Mouse (Mus musculus) heart, embryonic 14.5 days (tissue): Measurements from ENCODE around the gene Rims1. TPM values are rescaled to one million over a fixed set of nuclear protein-coding genes. Genes with fewer than 3 reads are reported as not detected.

ENCODE experiments used
- ATAC-seq: fragments of 200-750 bp; cut with Nextera tagmentation; 2 replicates; pipeline ENCODE4 v1.8.0; 2017; ENCODE audit warnings: low read depth, moderate TSS enrichment; ENCODE audit not compliant: insufficient number of reproducible peaks, insufficient read depth, low FRiP score
- H3K27ac ChIP-seq, 2 experiments: fragments of 200-500 bp in 1 of 2; fragments of 300-500 bp in 1 of 2; sonication (generic) in 1 of 2; replicated peaks in 1 of 2; 2 replicates each; pipeline ENCODE4 v1.5.1; 2012 to 2014; ENCODE audit warnings: low read depth in 2 of 2, low read length in 2 of 2, control low read depth in 1 of 2, mild to moderate bottlenecking in 1 of 2, mixed read lengths in 1 of 2; ENCODE audit not compliant: control insufficient read depth in 1 of 2, insufficient read depth in 1 of 2
- H3K27me3 ChIP-seq: fragments of 300-500 bp; sonication (generic); 2 replicates; pipeline ENCODE4 v1.6.1; 2014; ENCODE audit warnings: mild to moderate bottlenecking, low read length, control low read depth; ENCODE audit not compliant: control insufficient read depth, insufficient read depth
- H3K36me3 ChIP-seq: fragments of 300-500 bp; sonication (generic); 2 replicates; pipeline ENCODE4 v1.6.1; 2014; ENCODE audit warnings: mild to moderate bottlenecking, control low read depth, low read length, mixed read lengths; ENCODE audit not compliant: control insufficient read depth, insufficient read depth
- H3K4me1 ChIP-seq, 2 experiments: fragments of 200-500 bp in 1 of 2; fragments of 300-500 bp in 1 of 2; sonication (generic) in 1 of 2; 2 replicates each; pipeline ENCODE4 v1.6.1; 2012 to 2014; ENCODE audit warnings: low read length in 2 of 2, control low read depth in 1 of 2, mixed read lengths in 1 of 2; ENCODE audit not compliant: control insufficient read depth in 2 of 2, insufficient read depth in 2 of 2
- H3K4me2 ChIP-seq: fragments of 300-500 bp; sonication (generic); 2 replicates; pipeline ENCODE4 v1.6.1; 2014; ENCODE audit warnings: mild to moderate bottlenecking, low read length
- H3K4me3 ChIP-seq, 2 experiments: fragments of 200-500 bp in 1 of 2; fragments of 300-500 bp in 1 of 2; sonication (generic) in 1 of 2; 2 replicates each; pipeline ENCODE4 v1.5.1; 2012 to 2014; ENCODE audit warnings: low read length in 2 of 2, mild to moderate bottlenecking in 2 of 2, control low read depth in 1 of 2, low read depth in 1 of 2, moderate library complexity in 1 of 2; ENCODE audit not compliant: control insufficient read depth in 1 of 2, insufficient read depth in 1 of 2
- H3K9ac ChIP-seq: fragments of 300-500 bp; sonication (generic); 2 replicates; pipeline ENCODE4 v1.6.1; 2014; ENCODE audit warnings: mild to moderate bottlenecking, low read length
- H3K9me3 ChIP-seq: fragments of 300-500 bp; sonication (generic); 2 replicates; pipeline ENCODE4 v1.6.1; 2016; ENCODE audit warnings: low read length, control low read depth; ENCODE audit not compliant: control insufficient read depth
- WGBS: fragments of 180-500 bp; shearing (Covaris S2); extraction: QIAGEN DNeasy Blood & Tissue Kit; methylation state at CpG from one replicate; pipeline ENCODE4 v1.1.7; 2014; 5-methylcytosine and 5-hydroxymethylcytosine counted together
- polyA plus RNA-seq: library from polyadenylated mRNA; unstranded; fragments of >200 nt; fragmentation: Nextera tagmentation; extraction: Ambion mirVana; gene quantifications from 2 replicates; pipeline ENCODE4 v1.2.1, GENCODE M21; 2014

Gene Rims1
- polyA plus RNA-seq, 1 experiment from 2014 or later = 2.2 TPM

DNA sequence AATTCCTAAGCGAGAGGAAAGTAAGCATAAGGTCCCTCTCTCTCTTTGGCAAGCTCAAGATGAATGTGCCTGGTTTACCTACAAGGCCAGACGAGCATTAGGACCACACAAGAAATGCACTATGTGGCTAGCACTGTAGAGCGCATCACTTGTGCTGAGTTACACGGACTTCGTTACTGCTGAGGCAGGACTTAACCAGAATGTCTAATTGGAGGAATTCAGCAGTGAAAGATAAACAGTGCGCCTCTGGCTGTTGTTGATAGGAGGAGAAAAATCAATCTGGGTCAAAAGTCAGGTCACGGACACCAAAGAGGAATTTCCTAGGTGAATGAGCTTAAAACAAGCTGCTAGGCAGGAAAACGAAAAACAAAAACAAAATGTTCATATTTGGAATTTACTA, 185.0 kb downstream of the Rims1 start:
- no peaks in the 10 kb centered on the region for H3K27me3 ChIP-seq
- WGBS = 58% methylated on average over 8 of the region's 8 CpGs
- 0 out of 4 replicates have a peak, but pooled peaks cover 0 to under 1% of the 10 kb centered on the region in 2 experiments for H3K4me1 ChIP-seq
- H3K9ac ChIP-seq = no peak overlapping the region
- no peaks in the 10 kb centered on the region for H3K36me3 ChIP-seq
- no peak for ATAC-seq
- H3K4me3 ChIP-seq = no peak overlapping the region
- H3K27ac ChIP-seq = no peak overlapping the region
- H3K9me3 ChIP-seq = peaks cover 10% of the 10 kb centered on the region; the same call in 1 of the 2 replicates
- H3K4me2 ChIP-seq = no peak overlapping the region

DNA sequence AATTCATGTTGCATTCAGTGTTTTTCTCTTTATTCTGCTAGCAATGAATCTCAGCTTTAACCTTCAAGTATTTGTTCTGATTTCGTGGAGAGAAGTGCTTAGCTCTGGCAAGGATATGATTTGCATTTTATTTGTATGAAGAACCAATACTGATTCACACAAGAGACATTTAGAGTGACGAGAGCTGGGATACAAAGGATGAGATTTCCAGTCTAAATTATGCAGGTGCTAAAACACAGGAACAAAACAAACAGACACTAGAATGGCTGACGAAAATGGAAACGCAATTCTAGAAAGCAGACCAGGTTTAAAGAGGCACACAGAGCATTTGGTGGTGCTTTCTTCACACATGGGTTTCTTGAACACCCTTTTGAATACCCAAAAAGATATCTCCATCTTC, 190.2 kb downstream of the Rims1 start:
- 80% methylated on average over 4 of the region's 4 CpGs for WGBS
- H3K4me1 ChIP-seq = peaks cover 2 to 7% of the 10 kb centered on the region in 2 experiments; a peak in 2 of 4 replicates
- H3K9me3 ChIP-seq = peaks cover 10% of the 10 kb centered on the region; the same call in 1 of the 2 replicates
- H3K9ac ChIP-seq = no peak overlapping the region
- no peak overlapping the region for H3K27ac ChIP-seq
- no peak for ATAC-seq
- no peak overlapping the region for H3K4me2 ChIP-seq
- H3K36me3 ChIP-seq = no peaks in the 10 kb centered on the region
- H3K4me3 ChIP-seq = no peak overlapping the region
- no peaks in the 10 kb centered on the region for H3K27me3 ChIP-seq

DNA sequence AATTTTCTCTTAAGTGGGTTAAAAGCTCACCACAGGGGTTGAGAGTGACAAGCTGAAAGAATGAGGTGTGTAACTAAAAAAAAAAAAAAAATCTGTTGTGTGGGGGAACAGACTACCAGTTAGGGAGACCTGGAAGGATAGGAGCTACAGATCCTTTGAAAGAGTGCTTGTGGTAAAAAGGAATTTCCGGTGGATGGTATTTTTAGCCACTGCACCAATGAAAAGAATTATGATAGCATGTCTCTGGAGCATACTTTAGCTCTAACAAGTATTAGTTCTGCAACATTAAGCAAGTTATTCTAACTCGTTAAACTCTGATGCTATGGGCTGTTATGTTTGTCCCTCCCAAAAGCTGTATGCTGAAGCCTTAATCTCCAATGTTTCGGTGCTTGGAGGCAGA, 192.2 kb downstream of the Rims1 start:
- Histone ChIP-seq H3K27ac (no peak overlapping the region), H3K4me2 (no peak overlapping the region), H3K9me3 (no peaks in the 10 kb centered on the region), H3K4me1 (peaks cover 2 to 7% of the 10 kb centered on the region in 2 experiments; a peak in 2 of 4 replicates), H3K9ac (no peak overlapping the region), H3K4me3 (no peak overlapping the region), H3K27me3 (no peaks in the 10 kb centered on the region), H3K36me3 (no peaks in the 10 kb centered on the region)
- no peak for ATAC-seq
- 61% methylated on average over 3 of the region's 3 CpGs for WGBS

DNA sequence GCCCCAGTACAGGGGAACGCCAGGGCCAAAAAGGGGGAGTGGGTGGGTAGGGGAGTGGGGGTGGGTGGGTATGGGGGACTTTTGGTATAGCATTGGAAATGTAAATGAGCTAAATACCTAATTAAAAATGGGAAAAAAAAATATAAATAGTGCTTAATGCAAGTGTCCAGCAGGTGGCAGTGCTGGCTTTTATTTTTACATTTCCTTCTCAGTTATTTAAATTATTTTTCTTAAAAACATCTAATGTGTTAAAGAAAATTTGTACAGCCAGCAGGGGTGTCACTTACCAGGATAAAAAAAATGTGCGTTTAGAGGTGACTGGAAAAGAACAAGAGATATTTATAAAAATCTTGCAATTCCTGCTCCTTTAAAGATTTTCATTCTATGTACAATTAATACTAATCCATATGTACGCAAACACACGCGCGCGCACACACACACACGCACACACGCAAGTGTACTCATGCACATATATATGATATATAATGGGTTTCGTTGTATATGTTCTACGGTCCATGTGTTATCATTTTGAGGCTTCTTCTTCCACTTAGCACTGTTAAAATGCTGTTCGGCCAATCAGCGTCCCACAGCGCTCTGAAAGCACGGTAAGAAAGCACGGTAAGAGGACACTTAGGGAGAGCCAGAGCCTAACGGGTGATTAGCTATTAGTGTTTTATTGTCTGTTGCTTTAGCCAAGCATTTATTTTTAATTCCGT, 201.3 kb downstream of the Rims1 start:
- H3K36me3 ChIP-seq = no peaks in the 10 kb centered on the region
- H3K4me3 ChIP-seq = no peak overlapping the region
- H3K27ac ChIP-seq = no peak overlapping the region
- no peak overlapping the region; the same call in 1 of the 2 replicates for H3K4me2 ChIP-seq
- no peaks in the 10 kb centered on the region for H3K4me1 ChIP-seq
- H3K27me3 ChIP-seq = no peaks in the 10 kb centered on the region
- no peaks in the 10 kb centered on the region for H3K9me3 ChIP-seq
- H3K9ac ChIP-seq = no peak overlapping the region
- ATAC-seq = no peak
- 61% methylated on average over 18 of the region's 18 CpGs for WGBS

DNA sequence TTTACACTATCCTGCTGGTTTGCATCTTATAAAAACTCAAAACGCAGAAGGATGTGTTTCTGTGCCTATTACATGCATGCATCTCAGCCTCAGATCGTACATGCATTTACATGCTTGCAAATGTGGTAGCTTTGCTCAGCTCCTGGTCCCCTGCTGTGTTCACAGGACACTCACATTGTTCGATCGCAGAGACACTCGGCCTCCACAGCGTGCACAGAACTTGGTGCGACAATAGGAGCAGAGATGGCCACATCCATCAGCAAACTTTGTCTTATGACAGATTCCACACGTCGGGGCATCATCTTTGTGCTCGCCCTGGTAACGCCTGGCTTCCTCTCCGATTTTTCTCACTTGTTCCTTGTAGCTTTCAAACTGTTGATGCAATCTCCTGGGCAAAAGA, 209.6 kb downstream of the Rims1 start:
- no peak overlapping the region for H3K4me3 ChIP-seq
- 84% methylated on average over 12 of the region's 12 CpGs for WGBS
- H3K36me3 ChIP-seq = no peaks in the 10 kb centered on the region
- H3K9ac ChIP-seq = no peak overlapping the region
- no peak overlapping the region for H3K27ac ChIP-seq
- no peak overlapping the region for H3K4me2 ChIP-seq
- H3K9me3 ChIP-seq = no peaks in the 10 kb centered on the region
- no peaks in the 10 kb centered on the region for H3K27me3 ChIP-seq
- 0 out of 4 replicates have a peak, but pooled peaks cover 0 to 2% of the 10 kb centered on the region in 2 experiments for H3K4me1 ChIP-seq
- ATAC-seq = no peak

DNA sequence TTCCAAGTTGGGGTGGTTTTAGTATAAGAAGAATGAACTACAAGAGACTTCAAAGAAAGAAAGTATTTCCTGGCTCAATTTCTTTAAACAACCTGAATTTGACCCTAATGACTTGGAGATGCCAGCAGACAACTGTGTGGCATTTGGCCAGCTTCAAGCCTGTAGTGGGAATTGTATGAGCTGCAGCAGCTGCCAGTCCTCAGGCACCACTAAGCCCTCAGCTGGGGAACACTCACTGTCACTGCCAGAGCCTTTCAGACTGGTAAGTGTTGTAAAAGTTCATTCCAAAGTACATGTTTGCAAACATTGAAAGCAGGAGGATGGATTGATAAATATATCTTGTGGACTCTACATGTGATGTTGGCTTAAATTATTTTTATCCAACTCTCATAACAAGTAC, 211.0 kb downstream of the Rims1 start:
- H3K9ac ChIP-seq = no peak overlapping the region
- H3K4me2 ChIP-seq = no peak overlapping the region
- no peak for ATAC-seq
- H3K27me3 ChIP-seq = no peaks in the 10 kb centered on the region
- H3K4me3 ChIP-seq = no peak overlapping the region
- no peak overlapping the region for H3K27ac ChIP-seq
- 0 out of 4 replicates have a peak, but pooled peaks cover 0 to 2% of the 10 kb centered on the region in 2 experiments for H3K4me1 ChIP-seq
- no peaks in the 10 kb centered on the region for H3K9me3 ChIP-seq
- no peaks in the 10 kb centered on the region for H3K36me3 ChIP-seq

DNA sequence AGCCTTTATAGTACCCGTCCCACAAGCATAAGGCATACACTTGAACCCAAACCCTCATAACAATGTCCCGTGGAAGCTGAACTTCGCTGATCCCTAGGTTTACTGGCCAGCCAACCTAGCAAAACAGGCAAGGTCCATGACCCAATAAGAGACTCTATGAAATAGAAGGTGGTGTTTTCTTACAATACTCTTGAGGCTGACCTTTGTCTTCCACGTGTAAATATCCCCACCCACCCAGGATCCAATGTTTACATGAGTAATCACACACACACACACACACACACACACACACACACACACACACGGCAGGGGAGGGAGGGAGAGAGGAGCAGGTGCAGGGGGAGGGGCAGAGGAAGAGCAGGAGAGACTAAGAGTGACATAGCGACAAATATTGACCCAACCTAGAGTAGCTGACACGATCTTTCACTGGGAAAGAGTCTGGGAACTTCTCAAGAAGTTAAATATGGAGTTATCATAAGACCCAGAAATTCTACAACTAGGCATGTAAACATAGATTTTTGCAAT, 217.9 kb downstream of the Rims1 start:
- 79% methylated on average over 7 of the region's 7 CpGs for WGBS

More for the DNA sequence above, 217.9 kb downstream of the Rims1 start:
- Histone ChIP-seq H3K4me1 (no peaks in the 10 kb centered on the region), H3K9ac (no peak overlapping the region), H3K27me3 (no peaks in the 10 kb centered on the region), H3K36me3 (no peaks in the 10 kb centered on the region), H3K4me2 (no peak overlapping the region), H3K27ac (no peak overlapping the region), H3K4me3 (no peak overlapping the region), H3K9me3 (no peaks in the 10 kb centered on the region)
- ATAC-seq = no peak
